8 mouse cellular contexts compared by ENCODE assay signal in the genomic region with DNA sequence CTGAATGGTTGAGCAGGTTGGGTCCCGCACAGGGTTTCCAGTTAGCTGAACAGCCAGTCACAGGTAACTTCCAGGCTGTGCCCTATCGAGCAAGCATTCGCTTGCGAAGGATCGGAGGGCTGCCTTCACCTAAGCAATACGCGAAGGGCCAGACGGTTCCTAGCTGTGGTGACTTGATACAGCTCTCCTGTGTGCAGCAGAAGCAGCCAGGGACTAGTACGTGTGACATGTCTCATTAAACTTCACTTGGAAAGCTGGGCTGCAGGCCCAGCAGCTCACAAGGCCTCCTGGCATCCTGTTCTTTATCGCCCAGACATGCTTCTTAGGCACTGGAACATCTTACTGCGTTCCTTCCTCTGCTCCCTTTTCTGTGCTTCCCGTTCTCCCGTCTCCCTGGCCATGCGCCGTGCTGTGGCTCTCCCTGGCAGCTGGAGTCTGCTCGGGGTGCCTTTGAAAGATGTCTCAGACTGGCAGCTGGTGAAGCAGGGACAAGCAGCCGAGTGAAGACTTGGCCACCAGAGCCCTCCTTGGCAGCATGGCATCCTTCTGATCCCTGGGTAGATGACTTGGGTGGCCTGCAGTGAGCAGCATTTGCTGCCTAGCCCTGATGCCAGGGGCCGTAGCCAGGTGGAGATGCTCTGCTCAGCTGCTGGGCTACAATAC. TPM values are rescaled to one million over a fixed set of nuclear protein-coding genes. Genes with fewer than 3 reads are reported as not detected.
DNase-seq lines count a peak whose midpoint lies in the region; ATAC-seq and TF ChIP-seq lines count a peak whose summit lies in the region.

No protein-coding gene starts in this region.

- DNase-seq in kidney, adult 8-10 months = no peak
- peak; percentile 79 for DNase-seq in brain, embryonic 14.5 days (ENCODE audit: low read depth)
- DNase-seq in cerebellum, postnatal 14 days = peak; percentile 62 to 69
- no peak for DNase-seq in limb, embryonic 10.5 days (ENCODE audit: low spot score)
- DNase-seq in adrenal gland, adult 2 months = no peak
- DNase-seq in thymus, postnatal 0 days (ENCODE audit: low spot score) = no peak

- TF ChIP-seq CTCF in brain, embryonic 14.5 days (IDR thresholded peaks at IDR 0.05; ENCODE audit: borderline replicate concordance, extremely low read depth, insufficient read depth, insufficient read length) = no peak

- H3K4me3 ChIP-seq in kidney, embryonic 14.5 days (ENCODE audit: low read length) = no peak overlapping the region
- no peak overlapping the region for H3K4me3 ChIP-seq in limb, embryonic 10.5 days

- H3K4me1 ChIP-seq in kidney, embryonic 14.5 days (ENCODE audit: control insufficient read depth, insufficient read depth, low read length) = peaks cover 42% of the 10 kb centered on the region
- H3K4me1 ChIP-seq in limb, embryonic 10.5 days = peaks cover 32% of the 10 kb centered on the region

- WGBS in kidney, embryonic 14.5 days = 59% methylated on average over 18 of the region's 18 CpGs
- WGBS in limb, embryonic 10.5 days = 90% methylated on average over 18 of the region's 18 CpGs

- no peaks in the 10 kb centered on the region for H3K27me3 ChIP-seq in kidney, embryonic 14.5 days (ENCODE audit: control insufficient read depth, insufficient read depth, low read length)
- H3K27me3 ChIP-seq in limb, embryonic 10.5 days (ENCODE audit: low read depth, poor library complexity, severe bottlenecking) = no peaks in the 10 kb centered on the region

- peaks cover 5% of the 10 kb centered on the region; the same call in 1 of the 2 replicates for H3K36me3 ChIP-seq in kidney, embryonic 14.5 days (ENCODE audit: control insufficient read depth, insufficient read depth, low read length)
- peaks cover 83% of the 10 kb centered on the region for H3K36me3 ChIP-seq in limb, embryonic 10.5 days

- no peak for TF ChIP-seq POLR2A in brain, embryonic 14.5 days (IDR thresholded peaks at IDR 0.05; ENCODE audit: borderline replicate concordance, extremely low read depth, insufficient read depth, insufficient read length, poor library complexity, severe bottlenecking)

- ATAC-seq in kidney, embryonic 14.5 days (ENCODE audit: low FRiP score, low TSS enrichment) = peak; percentile 18
- ATAC-seq in CD4-positive, CD25-positive, alpha-beta regulatory T cell, adult 4 months = no peak

- no peak overlapping the region for H3K4me2 ChIP-seq in kidney, embryonic 14.5 days (replicated peaks; ENCODE audit: low read depth, low read length)

- H3K9ac ChIP-seq in kidney, embryonic 14.5 days (ENCODE audit: low read depth, low read length) = peak overlapping the region; percentile 14; the same call in 1 of the 2 replicates

- no peaks in the 10 kb centered on the region for H3K9me3 ChIP-seq in kidney, embryonic 14.5 days (ENCODE audit: control insufficient read depth, low read length)
- H3K9me3 ChIP-seq in limb, embryonic 10.5 days (replicated peaks) = no peaks in the 10 kb centered on the region

- peak overlapping the region; percentile 6; the same call in 1 of the 2 replicates for H3K27ac ChIP-seq in kidney, embryonic 14.5 days (ENCODE audit: low read depth, low read length)
- peak overlapping the region; percentile 42; the same call in 1 of the 2 replicates for H3K27ac ChIP-seq in limb, embryonic 10.5 days

RNA-seq across cellular contexts. Expression of a gene that starts 56.1 kb away (rescaled TPM):
- 2.2 and 2.3 TPM in 2 replicates for polyA plus RNA-seq in kidney, embryonic 14.5 days (2014; fragmentation: Nextera tagmentation; extraction: Ambion mirVana)
- 0.78 and 0.92 TPM in 2 replicates for polyA plus RNA-seq in brain, embryonic 14.5 days (2012; rRNA removed)
- polyA plus RNA-seq in limb, embryonic 10.5 days (2016; fragmentation: Nextera tagmentation; extraction: Ambion mirVana) = 0.31 and 0.63 TPM in 2 replicates
- 10 to 100 TPM; 15.0 to 16.8 TPM for polyA plus RNA-seq in CD4-positive, CD25-positive, alpha-beta regulatory T cell, adult 4 months (2017; shearing (Covaris generic))
- 1 to 10 TPM; 1.7 to 1.9 TPM for total RNA-seq in adrenal gland, adult 2 months (2021)
- polyA plus RNA-seq in adrenal gland, adult 2 months (2012; rRNA removed) = 3.7 and 9.8 TPM in 2 replicates
- polyA plus RNA-seq in thymus, postnatal 0 days (2015; fragmentation: Nextera tagmentation; extraction: Ambion mirVana) = 14.2 and 14.5 TPM in 2 replicates

RNA-seq across cellular contexts. Expression of a gene that starts 58.6 kb away (rescaled TPM):
- 52.4 and 60.9 TPM in 2 replicates for polyA plus RNA-seq in kidney, embryonic 14.5 days (2014; fragmentation: Nextera tagmentation; extraction: Ambion mirVana)
- 49.1 and 68.5 TPM in 2 replicates for polyA plus RNA-seq in brain, embryonic 14.5 days (2012; rRNA removed)
- polyA plus RNA-seq in limb, embryonic 10.5 days (2016; fragmentation: Nextera tagmentation; extraction: Ambion mirVana) = 55.4 and 60.7 TPM in 2 replicates
- polyA plus RNA-seq in CD4-positive, CD25-positive, alpha-beta regulatory T cell, adult 4 months (2017; shearing (Covaris generic)) = not detected
- total RNA-seq in adrenal gland, adult 2 months (2021) = 10 to 100 TPM; 43.5 to 53.9 TPM
- 56.8 and 62.0 TPM in 2 replicates for polyA plus RNA-seq in adrenal gland, adult 2 months (2012; rRNA removed)
- polyA plus RNA-seq in thymus, postnatal 0 days (2015; fragmentation: Nextera tagmentation; extraction: Ambion mirVana) = 4.1 and 4.7 TPM in 2 replicates

Comparison
In these comparisons a context has a peak if more than half of its experiments do, and no peak if none do; other contexts are left out.
1. DNase-seq: peak in brain, embryonic 14.5 days (single experiment) and cerebellum, postnatal 14 days (2 of 2); none in kidney, adult 8-10 months (0 of 2), limb, embryonic 10.5 days (single experiment), adrenal gland, adult 2 months (single experiment) and thymus, postnatal 0 days (single experiment).